Mouse (Mus musculus) bone marrow, adult 2 months (tissue): Measurements from ENCODE around the gene Tmem63c.

Experiments
- CTCF ChIP-seq: fragments of 200-500 bp; IDR thresholded peaks from 2 replicates; pipeline ENCODE4 v1.5.1; 2011; ENCODE audit warnings: low read length, control low read depth; ENCODE audit not compliant: control insufficient read depth, insufficient read depth
- POLR2A ChIP-seq: fragments of 200-500 bp; IDR thresholded peaks from 2 replicates; pipeline ENCODE4 v1.6.1; 2011; ENCODE audit warnings: low read depth, mild to moderate bottlenecking, control low read depth, low read length, borderline replicate concordance; ENCODE audit not compliant: control insufficient read depth

- no peak for TF ChIP-seq CTCF
- TF ChIP-seq POLR2A, result no peak
Observed at GRCm38 (mm10) chr12:87018756-87019155, 2.4 kb upstream of the Tmem63c start.
